Mouse (Mus musculus): ENCODE data around the gene Armh3.
"Not testable (repeated sequence)": the region's sequence is repeated elsewhere in the genome, so short reads cannot be mapped to it uniquely, and the experiment has no call there.

Armh3 gene

GRCm38 (mm10) chr19:45815170-45815569, 183.1 kb downstream of the Armh3 start:
- no peak for DNase-seq

GRCm38 (mm10) chr19:45813801-45814200, 184.5 kb downstream of the Armh3 start:
- no peak for DNase-seq

DNA sequence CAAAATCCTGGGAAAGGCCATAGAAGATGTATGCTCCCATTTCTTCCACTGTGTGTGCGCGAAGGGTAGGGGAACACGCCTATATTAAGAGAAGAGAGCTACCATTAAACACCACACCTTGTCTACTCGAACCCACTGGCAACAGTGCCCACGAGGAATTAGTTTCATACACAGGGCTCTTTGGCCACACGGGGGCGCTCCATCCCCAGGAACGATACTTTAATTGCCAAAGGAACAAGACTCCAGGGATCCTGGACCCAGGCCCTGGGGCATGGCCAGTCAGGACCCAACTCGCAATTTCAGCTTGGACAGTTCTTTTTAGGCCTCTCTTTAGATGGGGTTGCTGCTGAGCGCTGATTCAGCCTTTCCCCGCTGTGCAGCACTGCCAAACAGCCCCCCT, 185.0 kb downstream of the Armh3 start:
- peak; percentile 92 for DNase-seq

DNA sequence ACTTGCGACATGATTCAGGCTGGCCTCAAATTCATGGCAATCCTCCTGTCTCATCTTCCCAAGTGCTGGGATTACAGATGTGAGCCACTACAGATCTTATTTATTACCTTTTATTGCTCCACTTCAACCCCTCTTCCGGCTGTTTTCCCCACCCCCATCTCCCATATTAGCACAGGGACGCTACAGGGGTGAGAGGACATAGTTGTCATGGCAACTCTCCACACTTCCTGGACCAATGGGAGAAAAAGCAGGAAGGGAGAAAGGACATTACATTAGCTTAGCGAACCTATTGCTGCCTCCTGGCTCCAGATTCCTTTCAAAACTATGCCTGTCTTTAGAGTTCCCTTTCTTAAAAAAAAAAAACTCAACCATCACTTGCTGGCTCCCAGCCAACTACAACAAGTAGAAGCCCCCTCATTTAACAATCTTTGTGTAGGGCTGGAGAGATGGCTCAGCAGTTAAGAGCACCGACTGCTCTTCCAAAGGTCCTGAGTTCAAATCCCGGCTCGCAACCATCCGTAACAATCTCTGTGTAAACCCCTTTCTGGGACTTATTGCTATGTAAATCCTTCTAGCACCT, 185.5 kb downstream of the Armh3 start:
- no peak for DNase-seq

DNA sequence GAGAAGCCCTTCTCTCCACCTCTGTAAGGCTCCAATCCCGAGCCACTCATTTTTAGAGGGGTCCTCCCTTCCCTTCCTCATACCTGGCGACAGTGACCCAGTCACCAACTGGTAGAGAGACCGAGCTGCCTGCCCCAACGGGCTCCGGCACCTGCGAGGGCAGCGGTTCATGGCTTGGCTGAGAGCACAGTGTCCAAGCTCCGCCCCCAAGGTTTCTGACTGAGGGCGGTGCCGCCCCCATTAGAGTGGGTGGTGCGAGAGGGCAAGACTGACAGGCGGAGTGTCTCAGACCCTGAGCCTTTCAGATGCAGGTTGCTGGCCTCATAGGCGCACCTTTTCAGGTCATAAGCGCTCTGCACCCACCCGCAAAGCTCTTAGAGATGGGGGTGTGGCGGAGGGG, 186.2 kb downstream of the Armh3 start:
- DNase-seq, result peak; percentile 62

DNA sequence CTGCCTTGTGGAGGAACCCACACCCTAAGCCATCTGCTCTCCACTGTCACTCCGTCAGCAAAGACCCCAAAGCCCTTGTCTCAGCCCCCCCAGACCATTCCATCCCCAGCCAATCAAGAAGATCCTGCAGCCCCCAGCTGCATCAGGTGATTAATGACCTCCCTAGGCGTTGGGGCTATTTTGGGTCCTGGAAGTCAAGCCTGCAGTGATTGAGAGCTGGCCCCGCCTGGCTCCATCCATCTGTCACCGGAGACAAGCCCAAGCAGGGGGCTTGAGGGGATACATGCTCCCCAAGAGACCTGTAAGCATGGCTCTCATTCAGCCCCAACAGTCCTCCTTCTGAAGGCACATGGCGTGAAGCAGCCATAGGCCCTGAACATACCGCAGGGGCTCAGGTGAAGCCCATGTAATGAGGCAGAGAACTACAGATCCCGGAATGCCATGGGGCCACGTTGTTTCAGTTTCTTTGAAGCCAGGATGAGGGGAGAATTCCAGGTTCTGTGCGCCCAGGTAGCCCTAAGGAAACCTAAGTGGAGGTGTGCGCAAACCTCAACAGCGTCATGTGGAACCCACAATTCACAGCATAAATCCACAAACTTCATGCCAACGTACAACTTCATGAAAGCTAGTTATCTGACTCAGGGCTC, 187.1 kb downstream of the Armh3 start:
- no peak for DNase-seq

DNA sequence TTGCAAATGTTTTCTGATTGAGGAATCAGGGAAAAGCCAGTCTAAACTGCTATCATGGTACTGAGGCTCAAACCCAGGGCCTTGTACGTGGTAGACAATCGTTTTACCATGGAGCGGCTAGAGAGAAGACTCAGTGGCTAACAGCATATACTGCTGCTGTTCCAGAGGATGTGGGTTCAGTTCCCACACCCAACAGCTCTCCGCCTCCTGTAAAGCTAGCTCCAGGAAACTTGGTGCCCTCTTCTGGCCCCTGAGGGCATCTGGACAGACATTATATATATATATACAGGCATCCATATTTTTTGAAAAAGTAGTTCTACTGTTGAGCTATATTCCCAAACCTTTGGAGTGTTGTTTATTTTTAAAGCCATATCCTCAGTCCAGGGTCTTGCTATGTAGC, 190.6 kb downstream of the Armh3 start:
- DNase-seq, result no peak

GRCm38 (mm10) chr19:45805817-45806216, 192.5 kb downstream of the Armh3 start:
- not testable (repeated sequence) for DNase-seq

DNA sequence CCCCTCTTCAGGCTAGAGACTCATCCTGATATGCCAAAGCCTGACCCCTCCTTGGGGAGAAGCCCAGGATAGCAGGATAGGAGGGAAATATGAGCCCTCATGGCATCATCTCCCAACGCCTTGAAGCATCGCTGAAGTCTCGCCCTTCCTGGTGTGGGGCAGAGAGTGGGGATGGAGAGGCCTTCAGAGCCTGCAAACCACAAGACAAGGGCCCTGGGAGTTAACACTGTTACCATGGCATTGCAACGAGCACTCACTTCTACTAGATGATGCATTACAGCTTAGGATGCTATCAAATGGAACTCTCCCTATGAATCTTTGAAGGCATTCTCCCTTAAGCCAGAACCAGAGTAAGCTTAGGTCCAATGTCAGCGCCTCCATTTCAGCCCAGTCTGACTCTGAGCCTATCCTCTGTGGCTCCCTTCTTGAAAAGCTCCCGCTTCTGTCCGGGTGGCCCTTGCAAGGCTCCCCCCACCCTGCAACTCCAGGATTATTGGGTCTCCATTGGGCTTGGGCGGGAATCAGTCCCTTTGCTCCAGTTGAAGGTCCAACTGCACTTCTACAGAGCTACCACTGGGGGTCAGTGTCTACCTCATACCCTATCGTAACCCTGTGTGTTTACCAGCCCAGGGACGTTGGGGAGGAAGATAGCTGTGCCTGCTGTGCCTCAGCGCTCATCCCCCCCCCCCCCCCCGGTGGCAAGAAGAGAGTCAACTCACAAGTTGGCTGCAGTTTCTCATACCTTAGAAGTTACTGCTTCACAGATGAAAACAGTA, 193.5 kb downstream of the Armh3 start:
- peak; percentile 36 for DNase-seq

DNA sequence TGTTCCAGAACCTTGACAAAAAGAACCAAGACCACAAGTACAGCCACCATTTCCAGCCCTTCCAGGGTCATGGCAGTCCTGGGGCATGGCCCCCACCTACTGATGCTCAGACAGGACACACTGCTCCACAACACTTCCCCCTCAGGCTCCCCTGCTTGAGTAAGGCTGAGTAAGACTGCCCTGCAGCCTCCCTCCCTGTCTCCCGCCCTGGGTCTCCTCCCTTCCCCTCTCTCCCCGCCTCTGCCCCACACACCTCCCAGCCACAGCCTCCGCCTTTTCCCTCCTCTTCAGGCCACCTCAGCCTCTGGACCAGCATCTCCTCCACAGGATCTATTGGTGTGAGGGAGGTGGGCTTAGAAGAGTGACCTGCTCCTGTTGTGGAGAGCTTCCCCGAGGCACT, 194.9 kb downstream of the Armh3 start:
- DNase-seq, result no peak

- DNase-seq, result no peak
These were observed 195.6 kb downstream of the Armh3 start for GRCm38 (mm10) chr19:45802702-45803101.

- no peak for DNase-seq
These were observed 201.4 kb downstream of the Armh3 start for GRCm38 (mm10) chr19:45796879-45797278.

DNA sequence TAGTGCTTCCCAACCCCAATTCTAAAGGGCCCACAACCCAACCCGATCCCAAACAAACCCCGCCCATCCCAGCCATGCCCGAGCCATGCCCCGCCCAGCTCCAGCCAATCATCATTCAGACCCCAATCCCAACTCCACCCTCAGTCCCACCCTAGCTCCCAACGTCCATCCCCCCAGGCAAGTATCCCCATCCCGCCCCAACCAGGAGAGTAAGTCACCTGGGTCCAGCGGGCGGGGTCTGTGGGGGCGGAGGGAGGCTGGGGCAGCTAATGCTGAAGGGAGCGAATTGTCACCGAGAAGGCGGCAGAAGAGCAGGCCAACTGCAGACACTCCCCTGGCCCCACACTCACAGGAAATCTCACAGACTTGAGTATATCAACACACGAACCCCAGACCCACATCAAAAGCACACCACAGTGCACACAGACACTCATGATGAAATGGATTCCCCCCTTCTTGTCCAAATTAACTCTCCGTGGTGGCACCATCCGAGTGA, 202.2 kb downstream of the Armh3 start:
- DNase-seq, result peak; percentile 57

GRCm38 (mm10) chr19:45795406-45795944, 202.8 kb downstream of the Armh3 start:
- DNase-seq, result peak; percentile 29

GRCm38 (mm10) chr19:45794718-45795117, 203.6 kb downstream of the Armh3 start:
- no peak for DNase-seq

- DNase-seq, result no peak
These were observed 205.9 kb downstream of the Armh3 start for GRCm38 (mm10) chr19:45792404-45792803.

GRCm38 (mm10) chr19:45789888-45790874, 208.1 kb downstream of the Armh3 start:
- DNase-seq, result peak; percentile 31

DNA sequence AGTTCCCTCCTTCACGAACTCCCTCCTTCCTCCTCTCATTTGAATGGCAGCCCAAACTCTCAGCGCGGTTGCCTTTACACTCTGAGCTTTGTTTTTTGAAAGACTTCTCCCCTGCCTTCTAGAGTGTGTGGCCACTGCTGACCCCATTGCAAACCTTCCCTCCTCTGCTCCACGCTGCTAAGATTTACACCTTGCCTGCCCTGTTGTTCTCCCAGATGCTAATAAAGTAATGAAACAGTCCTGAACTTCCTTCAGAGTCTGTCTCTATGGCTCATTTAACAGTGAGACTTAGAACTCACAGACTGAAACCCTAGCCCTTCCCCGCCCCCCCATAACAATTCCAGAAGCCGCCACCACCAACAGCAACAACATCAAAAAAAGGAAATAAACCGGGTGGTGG, 208.9 kb downstream of the Armh3 start:
- DNase-seq, result no peak

GRCm38 (mm10) chr19:45788337-45788736, 210.0 kb downstream of the Armh3 start:
- DNase-seq, result no peak

DNA sequence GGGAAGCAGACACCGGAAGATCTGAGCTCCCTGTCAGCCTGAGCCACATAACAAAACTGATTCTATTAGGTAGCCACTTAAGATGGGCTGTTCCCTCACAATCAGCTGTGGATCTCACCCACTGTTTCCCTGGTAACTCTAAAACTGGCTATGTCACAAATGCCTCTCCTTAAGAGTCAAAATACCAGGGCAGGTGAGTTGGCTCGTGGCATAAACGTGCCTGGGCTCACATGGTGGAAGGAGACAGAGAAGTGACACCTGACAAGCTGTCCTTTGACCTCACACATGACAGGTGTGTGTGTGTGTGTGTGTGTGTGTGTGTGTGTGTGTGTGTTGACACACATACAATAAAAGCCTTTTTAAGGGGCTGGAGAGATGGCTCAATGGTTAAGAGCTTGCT, 210.8 kb downstream of the Armh3 start:
- no peak for DNase-seq

DNA sequence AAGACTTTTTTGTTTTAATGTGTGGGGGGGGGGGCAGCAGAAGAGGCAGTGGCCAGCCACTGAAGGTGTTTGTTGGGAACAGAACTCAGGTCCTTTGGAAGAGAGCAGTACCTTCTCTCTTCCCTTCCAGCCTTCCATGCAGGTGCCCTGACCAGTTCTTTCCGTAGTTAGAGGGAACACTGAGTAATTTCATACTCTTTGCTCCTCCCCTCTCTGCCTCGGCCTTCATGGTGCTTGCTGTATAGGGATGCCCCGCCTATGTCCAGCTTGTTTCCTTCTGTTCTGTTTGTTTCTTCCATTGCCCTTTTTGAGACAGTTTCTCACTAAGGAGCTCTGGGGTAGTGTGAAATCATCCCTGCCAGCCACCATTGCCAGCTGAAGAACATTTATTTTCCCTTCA, 212.8 kb downstream of the Armh3 start:
- no peak for DNase-seq

DNA sequence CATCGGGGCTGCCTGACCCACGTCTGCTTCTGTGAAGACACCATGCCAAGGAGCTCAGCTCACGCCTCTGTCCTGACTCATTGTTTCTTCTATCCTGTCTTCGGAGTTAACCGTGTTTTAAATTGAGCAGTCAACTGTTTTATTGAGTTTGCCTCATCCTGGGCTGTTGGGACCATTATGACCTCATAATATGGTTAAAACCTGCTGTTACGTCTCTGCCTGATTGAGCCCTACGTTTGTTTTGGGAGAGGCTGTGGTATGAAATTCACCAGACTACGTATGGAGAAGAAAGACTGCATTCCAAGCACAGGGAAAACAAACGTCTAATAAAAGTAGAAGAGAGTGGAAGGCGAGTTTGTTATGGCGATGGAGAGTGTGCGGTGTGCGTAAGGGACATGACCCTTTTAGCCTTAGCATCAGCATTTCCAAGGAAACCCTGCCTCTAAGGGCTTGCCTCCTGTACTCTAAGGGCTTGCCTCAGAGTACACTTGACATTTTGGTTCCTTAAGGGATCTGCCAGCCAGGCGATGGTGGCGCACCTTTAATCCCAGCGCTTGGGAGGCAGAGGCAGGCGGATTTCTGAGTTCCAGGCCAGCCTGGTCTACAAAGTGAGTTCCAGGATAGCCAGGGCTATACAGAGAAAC, 214.2 kb downstream of the Armh3 start:
- no peak for DNase-seq
